Mouse (Mus musculus) limb, embryonic 12.5 days (tissue): ENCODE data around the gene Rab11fip5. TPM values are rescaled to one million over a fixed set of nuclear protein-coding genes. Genes with fewer than 3 reads are reported as not detected.

ENCODE experiments used
- ATAC-seq: fragments of 200-750 bp; cut with Nextera tagmentation; 2 replicates; pipeline ENCODE4 v1.8.0; 2017; ENCODE audit warnings: low read depth, moderate TSS enrichment; ENCODE audit not compliant: insufficient number of reproducible peaks, insufficient read depth, low FRiP score, low TSS enrichment
- H3K27ac ChIP-seq: fragments of 300-500 bp; sonication (generic); 2 replicates; pipeline ENCODE4 v1.5.1; 2016; ENCODE audit warnings: mild to moderate bottlenecking, moderate library complexity
- H3K27me3 ChIP-seq: fragments of 300-500 bp; sonication (generic); 2 replicates; pipeline ENCODE4 v1.6.1; 2016; ENCODE audit warnings: mild to moderate bottlenecking, moderate library complexity
- H3K36me3 ChIP-seq: fragments of 300-500 bp; sonication (generic); 2 replicates; pipeline ENCODE4 v1.6.1; 2016; ENCODE audit warnings: mild to moderate bottlenecking, moderate library complexity
- H3K4me1 ChIP-seq: fragments of 300-500 bp; sonication (generic); replicated peaks from 2 replicates; pipeline ENCODE4 v1.6.1; 2016
- H3K4me2 ChIP-seq: fragments of 300-500 bp; sonication (generic); 2 replicates; pipeline ENCODE4 v1.6.1; 2016; ENCODE audit warnings: mild to moderate bottlenecking, moderate library complexity
- H3K4me3 ChIP-seq: fragments of 300-500 bp; sonication (generic); replicated peaks from 2 replicates; pipeline ENCODE4 v1.5.1; 2016; ENCODE audit warnings: mild to moderate bottlenecking
- H3K9ac ChIP-seq: fragments of 300-500 bp; sonication (generic); replicated peaks from 2 replicates; pipeline ENCODE4 v1.6.1; 2016; ENCODE audit warnings: mild to moderate bottlenecking, moderate library complexity
- H3K9me3 ChIP-seq: fragments of 300-500 bp; sonication (generic); 2 replicates; pipeline ENCODE4 v1.6.1; 2016; ENCODE audit warnings: mild to moderate bottlenecking, moderate library complexity
- WGBS: fragments of 180-500 bp; shearing (Covaris S2); methylation state at CpG from one replicate; pipeline ENCODE4 v1.1.7; 2016; 5-methylcytosine and 5-hydroxymethylcytosine counted together
- polyA plus RNA-seq: library from polyadenylated mRNA; unstranded; fragments of >200 nt; fragmentation: Nextera tagmentation; extraction: Ambion mirVana; gene quantifications from 2 replicates; pipeline ENCODE4 v1.2.1, GENCODE M21; 2016

Rab11fip5 gene
- 9.8 and 11.4 TPM in 2 replicates for polyA plus RNA-seq

DNA sequence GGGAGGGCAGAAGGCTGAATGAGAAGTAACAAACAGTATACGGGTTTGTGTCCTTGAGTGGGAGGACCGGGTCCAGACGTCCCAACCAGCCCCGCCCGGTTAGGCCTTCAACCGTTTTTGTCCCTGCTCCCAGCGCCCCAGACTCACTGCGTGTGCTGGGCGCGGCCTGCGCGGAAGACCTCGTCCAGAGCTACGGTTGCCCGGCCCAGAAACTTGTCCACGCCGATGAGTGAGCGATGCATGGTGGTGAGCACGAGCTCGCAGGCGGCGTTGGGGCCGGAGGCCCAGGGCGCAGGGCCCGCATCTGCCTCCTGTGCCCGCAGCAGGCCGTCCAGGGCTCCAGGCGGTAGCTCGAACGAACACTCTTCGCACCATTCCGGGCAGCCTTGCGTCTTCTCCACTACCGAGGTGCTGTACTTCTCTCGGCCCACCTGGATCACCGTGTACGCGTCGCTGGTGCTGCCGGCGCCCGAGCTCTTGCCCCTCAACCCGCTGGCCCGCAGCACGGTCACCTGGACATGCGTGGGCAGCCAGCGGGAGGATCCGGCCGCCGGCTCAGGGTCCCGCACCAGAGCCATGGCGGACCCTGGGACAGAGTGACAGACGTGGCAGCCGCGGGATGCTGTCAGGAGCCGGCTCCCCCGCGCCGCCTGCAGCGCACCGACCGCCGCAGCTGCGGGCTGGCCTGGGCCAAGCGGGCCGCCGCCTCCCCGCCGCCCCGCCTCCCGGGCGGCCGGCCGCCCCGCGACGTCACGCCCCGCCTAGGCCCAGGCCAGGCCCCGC is at the start of gene Rab11fip5:
Rab11fip5 (minus strand) TSS at position 684 of the 783 bp plus-strand sequence.
- WGBS = 2% methylated on average over 80 of the region's 80 CpGs
- Histone ChIP-seq H3K9me3 (no peaks in the 10 kb centered on the region), H3K36me3 (0 out of 2 replicates have a peak, but pooled peaks cover 6% of the 10 kb centered on the region), H3K27me3 (peaks cover 14% of the 10 kb centered on the region; the same call in 1 of the 2 replicates), H3K27ac (peak within 1 kb of the TSS; percentile 53), H3K9ac (peak within 1 kb of the TSS; percentile 81), H3K4me1 (peaks cover 20% of the 10 kb centered on the region), H3K4me3 (peak within 1 kb of the TSS; percentile 79), H3K4me2 (peak within 1 kb of the TSS; percentile 85)
- ATAC-seq = peak; percentile 16; the same call in 1 of the 2 replicates

DNA sequence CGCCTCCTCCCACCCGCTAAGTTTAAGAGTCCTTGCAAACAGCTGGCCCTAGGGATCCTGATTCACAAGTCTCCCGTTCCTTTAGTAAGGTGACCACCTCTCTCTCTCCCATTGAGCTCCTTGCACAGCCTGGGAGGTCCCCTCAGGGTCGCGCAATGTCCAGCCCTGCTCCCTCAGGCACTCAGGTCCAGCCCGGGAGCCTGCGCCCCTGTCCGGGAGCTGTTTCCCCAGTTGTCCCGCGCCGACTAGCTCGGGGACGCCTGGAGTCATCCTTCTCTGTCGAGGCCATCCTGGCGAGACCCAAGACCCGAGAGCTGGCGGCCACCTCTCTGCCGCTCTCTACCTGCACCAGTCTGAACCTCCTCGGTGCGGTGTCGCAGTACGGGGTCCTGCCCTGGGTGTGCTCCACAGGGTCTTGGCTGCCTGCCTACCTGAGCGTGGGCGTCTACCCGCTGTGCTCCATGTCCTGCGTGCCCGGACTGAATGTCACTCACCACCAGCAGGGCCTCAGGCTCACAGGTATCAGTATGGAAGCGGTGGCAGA is 49.5 kb upstream of the Rab11fip5 start, which contains the start of gene Noto:
Noto (plus strand) TSS at position 51 of the 544 bp plus-strand sequence.
- Histone ChIP-seq H3K9me3 (no peaks in the 10 kb centered on the region), H3K4me1 (peaks cover 7% of the 10 kb centered on the region), H3K4me3 (no peak within 1 kb of the TSS; the same call in 1 of the 2 replicates), H3K27me3 (peaks cover 60% of the 10 kb centered on the region), H3K36me3 (no peaks in the 10 kb centered on the region), H3K4me2 (peak within 1 kb of the TSS; percentile 40), H3K9ac (0 out of 2 replicates have a peak within 1 kb of the TSS, but pooled peaks have one; percentile 12), H3K27ac (no peak within 1 kb of the TSS)
- WGBS = 10% methylated on average over 28 of the region's 28 CpGs
- ATAC-seq = no peak

DNA sequence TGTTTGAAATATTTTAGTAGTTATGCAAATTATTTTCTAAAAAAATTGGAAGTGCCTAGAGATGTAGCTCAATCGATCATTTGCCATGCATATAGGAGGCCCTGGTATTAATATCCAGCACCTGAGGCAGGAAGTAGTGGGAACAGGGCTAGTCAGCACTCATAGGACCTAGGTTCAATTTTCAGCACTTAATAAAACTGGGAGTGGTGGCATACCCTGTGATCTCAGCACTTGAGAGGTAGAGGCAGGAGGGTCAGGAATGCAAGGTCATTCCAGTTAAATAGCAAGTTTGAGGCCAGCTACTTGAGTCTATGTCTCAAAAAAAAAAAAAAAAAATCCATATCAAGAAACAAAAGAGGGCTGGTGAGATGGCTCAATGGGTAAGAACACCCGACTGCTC is 44.7 kb upstream of the Rab11fip5 start:
- no peak for ATAC-seq
- Histone ChIP-seq H3K4me3 (no peak overlapping the region), H3K9me3 (no peaks in the 10 kb centered on the region), H3K9ac (no peak overlapping the region), H3K4me2 (no peak overlapping the region), H3K4me1 (peaks cover 7% of the 10 kb centered on the region), H3K27me3 (peaks cover 29% of the 10 kb centered on the region), H3K27ac (no peak overlapping the region), H3K36me3 (no peaks in the 10 kb centered on the region)
- WGBS = 74% methylated on average over 2 of the region's 2 CpGs

DNA sequence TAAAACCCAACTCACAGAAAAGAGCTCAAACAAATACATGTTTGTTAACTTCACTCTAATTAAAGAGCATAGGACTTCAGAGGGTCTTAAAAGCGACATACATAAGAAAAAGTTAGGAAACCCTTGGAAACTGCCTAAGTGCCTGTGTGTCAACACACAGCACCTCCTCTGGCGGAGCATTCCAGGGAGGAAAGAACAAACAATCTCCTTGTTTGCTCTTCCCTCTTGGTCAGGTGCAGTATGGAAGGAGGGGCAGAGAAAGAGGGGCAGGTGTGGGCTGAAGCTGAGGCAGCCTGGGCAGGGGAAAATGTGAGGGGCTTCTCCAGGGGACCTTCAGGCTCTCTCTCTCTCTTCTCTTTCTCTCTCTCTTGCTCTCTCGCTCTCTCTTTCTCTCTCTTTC is 41.4 kb upstream of the Rab11fip5 start:
- 47% methylated on average over 3 of the region's 3 CpGs for WGBS
- ATAC-seq = no peak
- no peak overlapping the region for H3K27ac ChIP-seq
- peaks cover 6% of the 10 kb centered on the region; the same call in 1 of the 2 replicates for H3K27me3 ChIP-seq
- H3K4me3 ChIP-seq = no peak overlapping the region
- H3K9ac ChIP-seq = no peak overlapping the region
- no peaks in the 10 kb centered on the region for H3K4me1 ChIP-seq
- no peak overlapping the region for H3K4me2 ChIP-seq
- H3K36me3 ChIP-seq = no peaks in the 10 kb centered on the region
- no peaks in the 10 kb centered on the region for H3K9me3 ChIP-seq

DNA sequence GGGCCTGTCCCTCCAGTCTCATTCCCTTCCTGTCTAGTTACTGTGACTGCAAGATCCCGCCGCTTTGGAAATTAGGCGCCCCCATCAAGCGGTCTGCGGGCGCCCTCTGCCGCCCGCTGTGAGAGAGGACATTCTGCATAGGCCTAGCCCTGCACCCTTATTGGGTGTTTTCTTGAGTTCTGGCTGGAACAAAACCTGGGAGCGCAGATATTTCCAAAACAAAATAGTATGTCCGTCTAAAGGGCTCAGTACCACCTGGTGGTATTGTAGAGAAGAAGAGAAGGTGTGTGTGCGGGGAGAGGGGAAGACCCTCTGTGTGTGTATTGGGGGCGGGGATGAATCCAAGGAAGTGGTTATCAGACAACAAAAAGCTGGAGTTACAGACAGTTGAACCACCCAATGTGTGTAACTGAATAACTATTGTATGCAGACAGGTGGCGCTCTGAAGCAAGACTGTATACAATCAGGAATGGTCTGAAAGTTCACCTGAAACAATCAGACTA is 36.4 kb upstream of the Rab11fip5 start:
- WGBS = 11% methylated on average over 13 of the region's 13 CpGs
- Histone ChIP-seq H3K9me3 (no peaks in the 10 kb centered on the region), H3K9ac (no peak overlapping the region), H3K36me3 (no peaks in the 10 kb centered on the region), H3K4me3 (no peak overlapping the region), H3K4me1 (peaks cover 6% of the 10 kb centered on the region), H3K27ac (no peak overlapping the region), H3K27me3 (peaks cover 56% of the 10 kb centered on the region), H3K4me2 (no peak overlapping the region)
- peak; percentile 46; the same call in 1 of the 2 replicates for ATAC-seq

DNA sequence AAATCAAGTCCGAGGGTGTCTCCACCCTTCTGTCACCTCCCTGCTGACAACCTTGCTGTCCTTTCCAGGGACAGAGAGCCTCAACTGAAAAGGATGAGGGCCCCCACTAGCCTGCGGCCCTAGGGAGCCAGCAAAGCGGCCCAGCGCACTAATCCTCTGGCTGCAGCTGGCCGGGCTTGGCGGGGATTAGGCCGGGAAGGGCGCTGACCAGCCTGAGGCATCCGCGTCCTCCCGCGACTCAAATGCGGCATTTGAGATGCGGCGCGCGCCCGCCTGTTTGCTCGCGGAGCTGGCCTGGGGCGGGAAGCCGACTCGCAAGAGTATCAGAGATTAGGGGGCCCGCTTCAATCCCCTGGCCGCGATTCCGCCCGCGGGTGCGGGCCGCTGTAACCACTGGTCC is 34.6 kb upstream of the Rab11fip5 start:
- no peak for ATAC-seq
- H3K9me3 ChIP-seq = no peaks in the 10 kb centered on the region
- peaks cover 66% of the 10 kb centered on the region for H3K27me3 ChIP-seq
- H3K27ac ChIP-seq = no peak overlapping the region
- H3K4me3 ChIP-seq = peak overlapping the region; percentile 20; the same call in 1 of the 2 replicates
- H3K36me3 ChIP-seq = no peaks in the 10 kb centered on the region
- peaks cover 6% of the 10 kb centered on the region for H3K4me1 ChIP-seq
- peak overlapping the region; percentile 42 for H3K9ac ChIP-seq
- WGBS = under 1% methylated on average over 31 of the region's 31 CpGs
- H3K4me2 ChIP-seq = peak overlapping the region; percentile 43

DNA sequence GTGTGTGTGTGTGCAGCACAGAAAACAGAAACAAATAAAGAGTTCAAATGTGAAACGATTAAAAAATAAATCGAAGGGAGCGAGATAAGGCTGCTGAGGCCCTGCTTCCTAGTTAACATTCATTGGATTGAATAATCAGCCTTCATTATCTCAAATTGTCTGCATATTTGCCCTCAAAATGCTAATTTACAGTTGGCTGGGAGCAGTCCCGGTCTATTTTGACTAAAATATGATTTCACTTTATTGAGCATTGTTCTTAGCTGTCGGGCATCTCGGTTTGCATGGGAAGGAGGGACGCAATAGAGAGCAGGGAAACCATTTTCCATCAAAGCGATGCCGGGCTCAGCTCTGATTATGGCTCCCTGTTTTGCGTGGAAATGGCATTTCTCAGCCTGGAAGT is 28.6 kb upstream of the Rab11fip5 start:
- peaks cover 40% of the 10 kb centered on the region for H3K27me3 ChIP-seq
- H3K36me3 ChIP-seq = no peaks in the 10 kb centered on the region
- no peak for ATAC-seq
- H3K4me3 ChIP-seq = no peak overlapping the region
- no peaks in the 10 kb centered on the region for H3K9me3 ChIP-seq
- WGBS = 84% methylated on average over 10 of the region's 10 CpGs
- H3K27ac ChIP-seq = no peak overlapping the region
- H3K9ac ChIP-seq = no peak overlapping the region
- peaks cover 6% of the 10 kb centered on the region for H3K4me1 ChIP-seq
- H3K4me2 ChIP-seq = no peak overlapping the region

DNA sequence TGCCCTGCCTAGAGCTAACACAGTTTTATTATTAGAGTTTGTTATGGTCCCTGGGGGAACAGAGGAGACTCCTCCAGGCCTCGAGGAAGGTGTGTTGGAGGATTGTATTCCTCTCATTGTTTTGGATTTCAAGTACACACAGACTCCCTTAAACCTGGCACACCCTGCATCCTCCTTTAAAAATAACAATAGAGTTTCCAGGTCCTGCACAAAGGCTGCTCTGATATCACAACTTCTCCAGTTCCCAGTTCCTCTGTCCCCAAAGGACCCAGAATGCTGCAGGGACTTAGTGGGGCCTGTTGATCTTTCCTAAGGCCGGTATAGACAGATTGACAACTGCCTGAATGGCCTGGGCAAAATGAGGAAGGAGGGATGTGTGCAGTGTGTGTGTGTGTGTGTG is 28.2 kb upstream of the Rab11fip5 start:
- Histone ChIP-seq H3K36me3 (no peaks in the 10 kb centered on the region), H3K9me3 (no peaks in the 10 kb centered on the region), H3K4me3 (no peak overlapping the region), H3K4me2 (no peak overlapping the region), H3K9ac (no peak overlapping the region), H3K27me3 (peaks cover 36% of the 10 kb centered on the region), H3K27ac (no peak overlapping the region), H3K4me1 (peaks cover 6% of the 10 kb centered on the region)
- ATAC-seq = no peak
- WGBS = 47% methylated on average over 2 of the region's 2 CpGs

DNA sequence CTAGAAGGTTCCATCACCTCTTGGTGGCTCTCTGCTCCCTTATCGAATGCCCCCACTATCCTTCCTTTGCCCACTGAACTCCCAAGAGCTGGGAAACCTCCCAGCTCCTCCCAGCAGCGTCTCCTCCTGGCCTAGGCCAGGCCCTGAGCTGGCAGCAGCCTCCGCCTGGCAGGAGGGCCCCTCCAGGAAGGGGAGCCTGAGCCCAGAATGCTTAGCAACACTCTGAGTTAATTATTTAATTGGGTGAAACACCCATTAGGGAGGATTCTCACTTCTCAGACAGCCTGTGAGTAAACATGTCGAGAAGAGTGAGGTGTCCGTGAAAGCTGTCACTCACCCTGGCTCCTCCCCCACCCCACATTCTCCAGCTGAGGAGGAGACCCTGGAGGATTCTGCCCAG is 25.3 kb upstream of the Rab11fip5 start:
- peaks cover 6% of the 10 kb centered on the region for H3K4me1 ChIP-seq
- no peaks in the 10 kb centered on the region for H3K9me3 ChIP-seq
- ATAC-seq = no peak
- no peak overlapping the region for H3K4me2 ChIP-seq
- no peak overlapping the region for H3K4me3 ChIP-seq
- H3K36me3 ChIP-seq = no peaks in the 10 kb centered on the region
- whole genome bisulfite sequencing = 21% methylated on average over 5 of the region's 5 CpGs
- peaks cover 8% of the 10 kb centered on the region for H3K27me3 ChIP-seq
- no peak overlapping the region for H3K9ac ChIP-seq
- no peak overlapping the region for H3K27ac ChIP-seq

DNA sequence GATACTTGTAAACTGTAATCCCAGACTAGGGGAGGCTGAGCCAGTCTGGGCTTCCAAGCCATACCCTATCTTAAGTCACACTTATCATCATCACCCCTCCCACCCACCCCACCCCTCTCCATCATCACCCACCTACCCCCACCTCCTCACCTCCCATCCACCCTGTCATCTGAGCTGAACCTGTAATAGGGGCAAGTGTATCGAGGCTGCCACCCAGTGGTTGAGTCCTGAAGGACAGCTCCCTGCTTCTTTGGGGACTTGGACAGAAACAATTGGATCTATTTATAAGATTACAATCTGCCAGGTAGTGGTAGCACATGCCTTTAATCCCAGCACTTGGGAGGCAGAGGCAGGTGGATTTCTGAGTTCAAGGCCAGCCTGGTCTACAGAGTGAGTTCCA is 22.7 kb upstream of the Rab11fip5 start:
- 50% methylated on average over 1 of the region's 1 CpGs for WGBS
- ATAC-seq = no peak

DNA sequence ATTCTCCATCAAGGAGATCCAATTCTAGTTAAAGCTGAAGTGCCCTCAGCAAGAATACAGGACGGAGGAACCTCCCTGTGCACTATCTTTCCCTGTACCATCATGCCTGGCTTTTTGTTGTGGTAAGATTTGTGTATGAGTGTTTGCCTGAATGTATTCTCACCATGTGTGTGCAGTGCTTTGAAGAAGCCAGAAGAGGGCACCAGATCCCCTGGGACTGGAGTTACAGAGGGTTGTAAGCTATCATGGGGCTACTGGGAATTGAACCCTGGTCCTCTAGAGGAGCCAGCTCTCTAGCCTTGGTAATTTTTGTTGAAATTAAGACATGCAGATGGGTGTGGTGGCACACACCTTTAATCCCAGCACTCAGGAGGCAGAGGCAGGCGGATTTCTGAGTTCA is 20.9 kb upstream of the Rab11fip5 start:
- 82% methylated on average over 2 of the region's 2 CpGs for WGBS
- Histone ChIP-seq H3K4me3 (no peak overlapping the region), H3K9me3 (no peaks in the 10 kb centered on the region), H3K36me3 (no peaks in the 10 kb centered on the region), H3K9ac (no peak overlapping the region), H3K4me2 (no peak overlapping the region), H3K27me3 (peaks cover 10% of the 10 kb centered on the region), H3K27ac (no peak overlapping the region), H3K4me1 (peaks cover 6% of the 10 kb centered on the region)
- no peak for ATAC-seq

More for the DNA sequence above, 22.7 kb upstream of the Rab11fip5 start:
- Histone ChIP-seq H3K27ac (no peak overlapping the region), H3K9ac (no peak overlapping the region), H3K4me1 (peaks cover 6% of the 10 kb centered on the region), H3K4me2 (no peak overlapping the region), H3K36me3 (no peaks in the 10 kb centered on the region), H3K9me3 (no peaks in the 10 kb centered on the region), H3K27me3 (peaks cover 4% of the 10 kb centered on the region), H3K4me3 (no peak overlapping the region)
